Mouse (Mus musculus): ENCODE results near the gene Cd36. TPM values are rescaled to one million over a fixed set of nuclear protein-coding genes. Genes with fewer than 3 reads are reported as not detected.
"Not testable (repeated sequence)": the region's sequence is repeated elsewhere in the genome, so short reads cannot be mapped to it uniquely, and the experiment has no call there.

The Cd36 gene
- polyA plus RNA-seq, 1 experiment from 2014 or later: 2.9 TPM

DNA sequence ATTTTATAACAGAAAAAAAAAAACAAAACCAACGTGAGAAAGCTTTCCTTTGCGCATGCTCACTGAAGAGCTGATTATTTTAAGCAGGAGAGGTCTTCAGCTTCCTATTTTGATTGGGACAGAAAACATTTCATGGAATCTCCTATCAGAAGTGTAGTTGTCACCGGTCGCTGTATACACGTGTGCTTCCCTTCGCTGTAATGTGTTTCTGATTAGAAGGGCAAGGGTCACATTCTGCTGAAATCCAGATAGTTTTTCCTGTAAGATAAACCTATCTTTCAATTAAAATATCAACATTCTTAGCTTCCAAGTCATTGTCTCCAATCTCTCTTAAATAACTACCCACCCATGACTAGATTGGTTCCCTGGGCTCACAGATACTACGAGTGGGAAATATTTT is 16.2 kb upstream of the Cd36 start:
- no peak overlapping the region for H3K9ac ChIP-seq (replicated peaks; ENCODE audit: low read length)
- H3K9me3 ChIP-seq (replicated peaks; ENCODE audit: control insufficient read depth, low read length): no peaks in the 10 kb centered on the region
- no peak overlapping the region for H3K27ac ChIP-seq (replicated peaks; ENCODE audit: low read depth, low read length)
- H3K4me2 ChIP-seq (ENCODE audit: low read depth, low read length): no peak overlapping the region
- no peak overlapping the region for H3K4me3 ChIP-seq (ENCODE audit: low read depth, low read length)
- DNase-seq (ENCODE audit: low spot score): peak; percentile 45
- H3K4me1 ChIP-seq (ENCODE audit: control insufficient read depth, insufficient read depth, low read length): no peaks in the 10 kb centered on the region
- no peaks in the 10 kb centered on the region for H3K36me3 ChIP-seq (replicated peaks; ENCODE audit: control insufficient read depth, insufficient read depth, low read depth, low read length)
- no peak for ATAC-seq (replicated peaks; ENCODE audit: insufficient number of reproducible peaks, low FRiP score, low TSS enrichment, low read depth)
- no peaks in the 10 kb centered on the region for H3K27me3 ChIP-seq (ENCODE audit: control insufficient read depth, insufficient read depth, low read length)
- 34% methylated on average over 7 of the region's 7 CpGs for WGBS

DNA sequence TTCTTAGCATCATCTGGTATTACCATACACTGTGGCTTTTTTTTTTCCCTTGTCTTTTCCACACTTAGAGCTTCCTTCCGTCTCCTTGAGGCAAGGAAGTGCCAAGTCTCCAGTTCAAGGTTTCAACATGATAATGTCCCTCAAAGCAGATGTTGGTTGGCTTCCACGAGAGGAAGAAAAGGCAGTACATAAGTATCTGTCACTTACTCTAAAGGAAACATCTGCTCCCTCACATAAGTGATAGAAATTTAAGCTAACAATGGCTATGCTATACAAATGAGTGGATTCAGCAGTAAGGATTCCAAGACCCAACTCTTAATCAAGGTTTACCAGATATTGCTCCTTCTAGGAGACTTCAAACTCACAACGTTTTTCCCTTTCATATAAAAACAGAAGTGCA is 10.3 kb upstream of the Cd36 start:
- Histone ChIP-seq H3K9me3 (replicated peaks; ENCODE audit: control insufficient read depth, low read length) (no peaks in the 10 kb centered on the region), H3K27me3 (ENCODE audit: control insufficient read depth, insufficient read depth, low read length) (no peaks in the 10 kb centered on the region), H3K4me2 (ENCODE audit: low read depth, low read length) (no peak overlapping the region), H3K36me3 (replicated peaks; ENCODE audit: control insufficient read depth, insufficient read depth, low read depth, low read length) (no peaks in the 10 kb centered on the region), H3K27ac (replicated peaks; ENCODE audit: low read depth, low read length) (no peak overlapping the region), H3K4me3 (ENCODE audit: low read depth, low read length) (no peak overlapping the region), H3K4me1 (ENCODE audit: control insufficient read depth, insufficient read depth, low read length) (no peaks in the 10 kb centered on the region), H3K9ac (replicated peaks; ENCODE audit: low read length) (no peak overlapping the region)
- ATAC-seq (replicated peaks; ENCODE audit: insufficient number of reproducible peaks, low FRiP score, low TSS enrichment, low read depth) (no peak), DNase-seq (ENCODE audit: low spot score) (no peak)
- 67% methylated on average over 3 of the region's 3 CpGs for WGBS

DNA sequence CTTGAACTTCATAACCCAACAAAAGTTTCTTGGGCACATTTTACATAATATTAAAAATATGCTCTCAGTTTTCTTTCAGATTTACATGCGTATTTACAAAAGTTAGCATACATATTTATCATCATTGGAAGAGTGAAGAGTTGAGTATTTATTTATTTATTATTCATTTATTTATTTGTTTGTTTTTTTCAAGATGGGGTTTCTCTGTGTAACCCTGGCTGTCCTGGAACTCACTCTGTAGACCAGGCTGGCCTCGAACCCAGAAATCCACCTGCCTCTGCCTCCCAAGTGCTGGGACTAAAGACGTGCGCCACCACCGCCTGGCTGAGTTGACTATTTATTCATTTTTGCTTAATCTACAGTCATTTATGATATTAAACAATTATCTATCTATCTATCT is 9.0 kb upstream of the Cd36 start:
- not testable (repeated sequence) for H3K9ac ChIP-seq (replicated peaks; ENCODE audit: low read length); H3K9me3 ChIP-seq (replicated peaks; ENCODE audit: control insufficient read depth, low read length); ATAC-seq (replicated peaks; ENCODE audit: insufficient number of reproducible peaks, low FRiP score, low TSS enrichment, low read depth); H3K36me3 ChIP-seq (replicated peaks; ENCODE audit: control insufficient read depth, insufficient read depth, low read depth, low read length); H3K4me2 ChIP-seq (ENCODE audit: low read depth, low read length); H3K27ac ChIP-seq (replicated peaks; ENCODE audit: low read depth, low read length); DNase-seq (ENCODE audit: low spot score); H3K4me1 ChIP-seq (ENCODE audit: control insufficient read depth, insufficient read depth, low read length); H3K4me3 ChIP-seq (ENCODE audit: low read depth, low read length); H3K27me3 ChIP-seq (ENCODE audit: control insufficient read depth, insufficient read depth, low read length)
- WGBS: 91% methylated on average over 5 of the region's 5 CpGs

DNA sequence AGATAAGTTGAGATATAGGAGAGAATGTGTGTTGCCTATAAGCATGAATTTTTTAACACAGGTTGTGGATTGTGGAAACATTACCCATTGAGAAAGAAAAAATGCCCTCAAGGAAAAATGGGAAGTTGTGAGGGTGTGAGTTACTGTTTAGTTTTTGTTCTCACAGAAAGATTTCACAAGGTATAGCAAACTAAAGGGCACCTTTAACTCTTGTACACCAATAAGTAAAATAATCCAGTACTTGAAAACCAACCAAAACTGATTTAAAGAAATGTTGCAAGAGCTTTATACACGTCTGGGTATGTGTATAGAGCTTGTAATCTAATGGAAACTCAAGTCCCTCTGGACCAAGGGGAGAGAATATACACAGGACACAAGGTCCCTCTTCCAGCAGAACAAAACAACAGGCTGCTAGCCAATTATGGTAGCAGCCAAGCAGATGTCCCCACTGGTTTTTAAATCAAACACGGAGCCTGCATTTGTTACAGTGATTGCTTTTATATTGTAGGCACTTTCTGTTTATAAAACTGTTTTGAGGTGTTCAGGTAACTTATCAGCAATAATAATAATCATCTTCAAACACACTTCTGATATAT is 5.1 kb upstream of the Cd36 start:
- Histone ChIP-seq H3K4me1 (ENCODE audit: control insufficient read depth, insufficient read depth, low read length) (no peaks in the 10 kb centered on the region), H3K4me2 (ENCODE audit: low read depth, low read length) (no peak overlapping the region), H3K4me3 (ENCODE audit: low read depth, low read length) (no peak overlapping the region), H3K27ac (replicated peaks; ENCODE audit: low read depth, low read length) (no peak overlapping the region), H3K9me3 (replicated peaks; ENCODE audit: control insufficient read depth, low read length) (no peaks in the 10 kb centered on the region), H3K27me3 (ENCODE audit: control insufficient read depth, insufficient read depth, low read length) (no peaks in the 10 kb centered on the region), H3K36me3 (replicated peaks; ENCODE audit: control insufficient read depth, insufficient read depth, low read depth, low read length) (no peaks in the 10 kb centered on the region), H3K9ac (replicated peaks; ENCODE audit: low read length) (no peak overlapping the region)
- 60% methylated on average over 2 of the region's 2 CpGs for WGBS
- ATAC-seq (replicated peaks; ENCODE audit: insufficient number of reproducible peaks, low FRiP score, low TSS enrichment, low read depth) (no peak), DNase-seq (ENCODE audit: low spot score) (no peak)

DNA sequence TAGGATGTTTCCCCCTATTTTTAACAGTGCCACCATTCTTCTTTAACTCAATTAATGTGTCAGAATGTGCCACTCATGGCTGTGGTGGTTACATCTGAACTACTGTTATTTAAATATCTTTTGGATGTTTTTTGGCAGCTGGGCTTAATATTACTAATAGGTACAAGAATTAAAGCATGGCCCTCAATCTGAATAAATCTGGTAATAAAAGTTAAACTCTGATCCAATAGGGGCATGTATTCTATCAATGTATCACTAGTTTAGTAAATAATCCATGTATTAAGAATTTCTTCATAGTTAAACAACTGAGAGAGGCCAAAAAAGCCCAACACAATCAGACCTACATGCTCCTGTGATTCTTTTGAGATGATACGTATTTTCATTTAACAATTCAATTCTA is 690 bp upstream of the Cd36 start:
- Histone ChIP-seq H3K27ac (replicated peaks; ENCODE audit: low read depth, low read length) (no peak overlapping the region), H3K36me3 (replicated peaks; ENCODE audit: control insufficient read depth, insufficient read depth, low read depth, low read length) (no peaks in the 10 kb centered on the region), H3K4me2 (ENCODE audit: low read depth, low read length) (no peak overlapping the region), H3K4me1 (ENCODE audit: control insufficient read depth, insufficient read depth, low read length) (no peaks in the 10 kb centered on the region), H3K9ac (replicated peaks; ENCODE audit: low read length) (no peak overlapping the region), H3K9me3 (replicated peaks; ENCODE audit: control insufficient read depth, low read length) (no peaks in the 10 kb centered on the region), H3K27me3 (ENCODE audit: control insufficient read depth, insufficient read depth, low read length) (no peaks in the 10 kb centered on the region), H3K4me3 (ENCODE audit: low read depth, low read length) (no peak overlapping the region)
- ATAC-seq (replicated peaks; ENCODE audit: insufficient number of reproducible peaks, low FRiP score, low TSS enrichment, low read depth): no peak
- WGBS: 93% methylated on average over 1 of the region's 1 CpGs
- no peak for DNase-seq (ENCODE audit: low spot score)

DNA sequence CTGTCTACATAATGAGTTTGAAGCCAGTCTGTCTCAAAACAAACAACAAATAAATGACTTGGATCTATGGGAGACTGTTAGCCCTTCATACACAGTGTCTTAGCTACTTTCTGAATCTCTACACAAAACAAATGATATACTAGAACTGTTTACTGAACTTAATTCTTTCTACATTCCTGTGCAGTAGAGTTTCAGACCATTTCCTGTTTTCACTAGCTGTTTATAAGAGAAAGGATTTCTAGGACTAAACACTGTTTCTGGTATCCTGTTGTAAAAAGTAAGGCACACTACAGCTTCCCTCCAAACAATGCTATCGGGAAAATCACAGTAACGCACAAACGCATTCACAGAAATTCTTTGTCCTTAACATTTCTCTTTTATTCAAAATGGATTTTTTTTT is 2.2 kb downstream of the Cd36 start:
- H3K27ac ChIP-seq (replicated peaks; ENCODE audit: low read depth, low read length): no peak overlapping the region
- no peaks in the 10 kb centered on the region for H3K4me1 ChIP-seq (ENCODE audit: control insufficient read depth, insufficient read depth, low read length)
- no peak overlapping the region for H3K4me3 ChIP-seq (ENCODE audit: low read depth, low read length)
- H3K36me3 ChIP-seq (replicated peaks; ENCODE audit: control insufficient read depth, insufficient read depth, low read depth, low read length): no peaks in the 10 kb centered on the region
- DNase-seq (ENCODE audit: low spot score) (no peak), ATAC-seq (replicated peaks; ENCODE audit: insufficient number of reproducible peaks, low FRiP score, low TSS enrichment, low read depth) (no peak)
- H3K9ac ChIP-seq (replicated peaks; ENCODE audit: low read length): no peak overlapping the region
- H3K27me3 ChIP-seq (ENCODE audit: control insufficient read depth, insufficient read depth, low read length): no peaks in the 10 kb centered on the region
- WGBS: 88% methylated on average over 3 of the region's 3 CpGs
- H3K9me3 ChIP-seq (replicated peaks; ENCODE audit: control insufficient read depth, low read length): no peaks in the 10 kb centered on the region
- H3K4me2 ChIP-seq (ENCODE audit: low read depth, low read length): no peak overlapping the region

DNA sequence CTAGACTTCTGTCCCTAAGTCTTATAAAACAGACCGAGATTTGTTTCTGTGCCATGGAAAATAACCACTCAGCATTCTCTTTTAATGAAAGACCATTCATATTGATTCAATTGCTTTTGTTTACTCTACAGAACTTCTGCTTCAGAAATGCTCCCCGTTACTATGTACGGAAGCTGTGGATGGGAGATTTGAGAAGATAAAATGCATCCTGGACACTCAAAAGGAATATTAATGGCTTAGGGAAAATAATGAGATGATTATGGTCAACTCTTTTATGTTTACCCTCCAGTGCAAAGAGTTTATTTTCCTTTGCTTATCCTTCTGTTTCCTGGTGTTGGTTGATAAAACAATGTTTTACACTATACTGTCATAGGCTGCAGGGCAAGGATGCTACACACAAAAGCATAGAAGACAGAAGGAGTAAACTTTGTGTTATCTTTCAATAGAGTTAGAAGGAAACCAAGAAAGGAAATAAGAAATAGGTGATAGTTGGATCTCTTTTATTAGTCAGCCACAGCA is 5.2 kb downstream of the Cd36 start:
- Histone ChIP-seq H3K4me1 (ENCODE audit: control insufficient read depth, insufficient read depth, low read length) (no peaks in the 10 kb centered on the region), H3K36me3 (replicated peaks; ENCODE audit: control insufficient read depth, insufficient read depth, low read depth, low read length) (no peaks in the 10 kb centered on the region), H3K9me3 (replicated peaks; ENCODE audit: control insufficient read depth, low read length) (no peaks in the 10 kb centered on the region), H3K27me3 (ENCODE audit: control insufficient read depth, insufficient read depth, low read length) (no peaks in the 10 kb centered on the region), H3K4me2 (ENCODE audit: low read depth, low read length) (no peak overlapping the region), H3K9ac (replicated peaks; ENCODE audit: low read length) (no peak overlapping the region), H3K4me3 (ENCODE audit: low read depth, low read length) (no peak overlapping the region), H3K27ac (replicated peaks; ENCODE audit: low read depth, low read length) (no peak overlapping the region)
- WGBS: 79% methylated on average over 3 of the region's 3 CpGs
- DNase-seq (ENCODE audit: low spot score) (no peak), ATAC-seq (replicated peaks; ENCODE audit: insufficient number of reproducible peaks, low FRiP score, low TSS enrichment, low read depth) (no peak)

DNA sequence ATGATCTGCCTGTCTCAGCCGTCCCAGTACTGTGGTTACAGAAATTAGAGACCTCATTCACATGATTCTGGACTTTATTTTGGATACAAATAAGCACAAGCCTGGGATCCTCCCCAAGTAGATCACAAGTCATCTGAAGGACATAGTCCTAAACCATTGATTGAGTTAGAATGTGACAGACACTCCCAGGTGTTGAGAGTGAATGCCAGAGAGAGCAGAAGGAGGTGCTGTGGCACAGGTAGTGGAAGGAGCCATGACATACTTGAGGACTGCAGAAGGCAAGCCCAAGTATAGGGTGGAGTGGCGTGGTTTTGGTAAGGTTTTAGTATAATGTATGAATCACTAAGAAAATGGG is 7.1 kb downstream of the Cd36 start:
- Histone ChIP-seq H3K9me3 (replicated peaks; ENCODE audit: control insufficient read depth, low read length) (no peaks in the 10 kb centered on the region), H3K4me3 (ENCODE audit: low read depth, low read length) (no peak overlapping the region), H3K27me3 (ENCODE audit: control insufficient read depth, insufficient read depth, low read length) (no peaks in the 10 kb centered on the region), H3K4me2 (ENCODE audit: low read depth, low read length) (no peak overlapping the region), H3K36me3 (replicated peaks; ENCODE audit: control insufficient read depth, insufficient read depth, low read depth, low read length) (no peaks in the 10 kb centered on the region), H3K4me1 (ENCODE audit: control insufficient read depth, insufficient read depth, low read length) (no peaks in the 10 kb centered on the region), H3K27ac (replicated peaks; ENCODE audit: low read depth, low read length) (no peak overlapping the region), H3K9ac (replicated peaks; ENCODE audit: low read length) (no peak overlapping the region)
- whole genome bisulfite sequencing: 85% methylated on average over 2 of the region's 2 CpGs
- no peak for ATAC-seq (replicated peaks; ENCODE audit: insufficient number of reproducible peaks, low FRiP score, low TSS enrichment, low read depth)
- no peak for DNase-seq (ENCODE audit: low spot score)
